Mouse (Mus musculus) small intestine, adult 2 months (tissue): ENCODE measurements around the gene Lrrc15. TPM values are rescaled to one million over a fixed set of nuclear protein-coding genes. Genes with fewer than 3 reads are reported as not detected.

ENCODE experiments used
- H3K27ac ChIP-seq: fragments of 200-500 bp; 2 replicates; pipeline ENCODE4 v1.5.1; 2012; ENCODE audit warnings: low read depth, low read length, control low read depth, inconsistent platforms; ENCODE audit not compliant: insufficient read depth
- H3K27me3 ChIP-seq: fragments of 200-500 bp; 2 replicates; pipeline ENCODE4 v1.6.1; 2012; ENCODE audit warnings: mild to moderate bottlenecking, moderate library complexity, low read length, inconsistent platforms; ENCODE audit not compliant: control insufficient read depth, insufficient read depth
- H3K36me3 ChIP-seq: fragments of 200-500 bp; 2 replicates; pipeline ENCODE4 v1.6.1; 2012; ENCODE audit warnings: mild to moderate bottlenecking, low read length, control low read depth, inconsistent platforms; ENCODE audit not compliant: control insufficient read depth, insufficient read depth
- H3K4me1 ChIP-seq: fragments of 200-500 bp; 2 replicates; pipeline ENCODE4 v1.6.1; 2012; ENCODE audit warnings: low read length, inconsistent platforms, mixed read lengths; ENCODE audit not compliant: control insufficient read depth, insufficient read depth, insufficient read length
- H3K4me3 ChIP-seq: fragments of 200-500 bp; 2 replicates; pipeline ENCODE4 v1.5.1; 2012; ENCODE audit warnings: low read depth, mild to moderate bottlenecking, control low read depth, inconsistent platforms, low read length, moderate library complexity
- CTCF ChIP-seq: fragments of 200-500 bp; IDR thresholded peaks from 2 replicates; pipeline ENCODE4 v1.5.1; 2012; ENCODE audit warnings: low read depth, mild to moderate bottlenecking, control low read depth, inconsistent platforms, low read length, moderate library complexity, mixed read lengths; ENCODE audit not compliant: insufficient replicate concordance, insufficient read length; ENCODE audit errors: extremely low read depth
- POLR2A ChIP-seq: fragments of 200-500 bp; IDR thresholded peaks from 2 replicates; pipeline ENCODE4 v1.6.1; 2012; ENCODE audit warnings: low read depth, mild to moderate bottlenecking, control low read depth, inconsistent platforms, low read length, moderate library complexity
- WGBS: fragments of 180-500 bp; shearing (Covaris S2); methylation state at CpG from one replicate; pipeline ENCODE4 v1.1.7; 2018; 5-methylcytosine and 5-hydroxymethylcytosine counted together
- polyA plus RNA-seq: library from polyadenylated mRNA; depleted of rRNA; stranded (reverse); fragments of >200 nt; gene quantifications from 2 replicates; pipeline ENCODE4 v1.2.3, GENCODE M21; 2012

Lrrc15 gene
- polyA plus RNA-seq, 1 experiment: not detected

GRCm38 (mm10) chr16:30278406-30278805 lies 4.7 kb downstream of the Lrrc15 start:
- Histone ChIP-seq H3K4me3 (no peak overlapping the region), H3K27me3 (peaks cover 7% of the 10 kb centered on the region), H3K36me3 (no peaks in the 10 kb centered on the region), H3K4me1 (peaks cover 5% of the 10 kb centered on the region; the same call in 1 of the 2 replicates), H3K27ac (no peak overlapping the region)
- WGBS: 62% methylated on average over 11 of the region's 11 CpGs
- TF ChIP-seq POLR2A (no peak), CTCF (no peak)

DNA sequence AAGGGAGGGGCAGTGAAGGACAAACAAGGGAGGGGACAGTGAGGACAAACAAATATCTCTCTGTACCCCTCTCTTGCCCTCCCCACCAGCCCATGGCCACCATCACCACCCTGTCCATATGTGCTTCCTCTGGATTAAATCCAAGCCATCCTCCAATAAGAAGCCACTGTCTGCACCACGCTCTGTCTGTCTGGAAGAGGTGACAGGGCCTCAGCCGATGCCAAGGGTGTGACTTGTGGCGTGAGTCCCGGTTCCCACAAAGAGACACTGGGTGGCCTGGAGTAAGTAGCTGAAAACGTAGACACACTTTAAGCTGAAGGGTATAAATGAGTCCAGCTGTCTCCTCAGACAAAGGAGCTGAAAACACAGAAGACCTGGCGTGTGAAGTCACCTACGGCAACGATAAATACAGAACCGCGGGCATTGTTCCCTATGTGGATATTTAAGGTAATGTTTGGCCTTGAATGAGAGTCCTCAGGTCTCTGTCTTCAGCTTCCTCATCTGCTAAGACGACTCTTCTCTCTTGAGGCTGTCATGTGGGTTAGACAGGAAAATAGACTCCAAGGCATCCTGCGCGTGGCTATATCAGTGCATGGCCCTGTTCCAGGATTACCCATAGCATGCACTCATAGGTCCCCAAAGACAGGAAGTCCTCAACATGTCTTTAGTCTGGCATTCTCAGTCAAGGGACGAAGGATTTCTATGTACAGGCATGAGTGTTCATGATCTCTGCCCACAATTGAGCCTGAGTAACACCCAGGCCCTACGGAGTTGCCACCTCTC lies 7.3 kb downstream of the Lrrc15 start:
- H3K27ac ChIP-seq: no peak overlapping the region
- no peaks in the 10 kb centered on the region for H3K36me3 ChIP-seq
- no peaks in the 10 kb centered on the region for H3K4me1 ChIP-seq
- H3K4me3 ChIP-seq: no peak overlapping the region
- no peak for TF ChIP-seq POLR2A
- TF ChIP-seq CTCF: no peak
- WGBS: 74% methylated on average over 15 of the region's 15 CpGs
- H3K27me3 ChIP-seq: no peaks in the 10 kb centered on the region; the same call in 1 of the 2 replicates

DNA sequence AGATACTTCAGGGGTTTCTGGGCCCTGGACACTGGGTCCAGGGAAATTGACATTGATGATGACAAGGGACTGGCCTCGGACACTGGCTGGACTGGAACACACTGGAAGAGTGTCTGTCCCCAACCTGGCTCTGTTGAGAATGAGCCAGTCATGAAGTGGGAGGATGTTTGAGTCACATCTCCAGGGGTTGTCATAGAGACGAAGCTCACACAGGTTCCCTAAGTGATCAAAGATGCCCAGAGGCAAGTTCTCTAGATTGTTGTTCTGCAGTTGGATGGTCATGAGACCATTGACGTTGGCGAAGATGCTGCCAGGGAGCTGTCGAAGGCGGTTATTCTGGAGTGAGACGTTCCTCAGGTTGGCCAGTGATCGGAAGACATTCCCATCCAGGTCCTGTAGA lies 10.0 kb downstream of the Lrrc15 start:
- H3K27ac ChIP-seq: no peak overlapping the region
- TF ChIP-seq CTCF: no peak
- TF ChIP-seq POLR2A: no peak
- H3K4me3 ChIP-seq: no peak overlapping the region
- no peaks in the 10 kb centered on the region for H3K4me1 ChIP-seq
- no peaks in the 10 kb centered on the region for H3K27me3 ChIP-seq
- 91% methylated on average over 8 of the region's 8 CpGs for WGBS
- no peaks in the 10 kb centered on the region for H3K36me3 ChIP-seq

DNA sequence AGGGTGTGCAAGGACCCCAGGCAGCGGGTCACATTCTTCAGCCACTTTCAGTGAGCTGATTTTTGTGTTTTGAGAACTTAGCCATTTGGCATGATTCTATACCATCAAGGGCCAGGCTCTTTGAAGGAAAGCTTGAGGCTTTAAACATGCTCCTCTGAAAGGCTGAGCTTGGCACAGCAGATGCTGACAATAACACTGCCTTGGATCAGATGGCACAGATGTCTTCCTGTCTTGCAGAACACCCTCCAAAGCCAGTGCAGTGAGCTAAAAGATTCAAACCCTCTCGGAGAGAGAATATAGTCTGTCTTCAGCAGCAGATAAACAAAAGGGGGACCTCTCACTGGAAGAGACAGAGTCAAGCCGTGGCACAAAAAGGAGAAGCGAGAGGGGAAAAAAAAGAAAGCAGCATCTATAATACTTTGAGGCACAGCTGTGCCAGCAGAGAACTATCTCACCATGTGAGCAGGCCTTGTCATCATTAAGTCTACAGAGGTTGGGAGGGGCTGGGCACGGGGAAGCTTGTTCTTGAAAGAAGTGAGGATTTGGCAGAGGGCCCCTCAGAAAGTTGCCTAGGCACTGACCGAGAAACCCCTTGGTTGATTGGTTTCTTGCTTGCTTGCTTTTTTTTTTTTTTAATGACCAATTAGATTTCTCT lies 11.0 kb downstream of the Lrrc15 start:
- Histone ChIP-seq H3K4me3 (no peak overlapping the region), H3K27ac (no peak overlapping the region), H3K36me3 (no peaks in the 10 kb centered on the region), H3K4me1 (no peaks in the 10 kb centered on the region), H3K27me3 (no peaks in the 10 kb centered on the region)
- WGBS: 54% methylated on average over 6 of the region's 6 CpGs
- TF ChIP-seq POLR2A (no peak), CTCF (no peak)

DNA sequence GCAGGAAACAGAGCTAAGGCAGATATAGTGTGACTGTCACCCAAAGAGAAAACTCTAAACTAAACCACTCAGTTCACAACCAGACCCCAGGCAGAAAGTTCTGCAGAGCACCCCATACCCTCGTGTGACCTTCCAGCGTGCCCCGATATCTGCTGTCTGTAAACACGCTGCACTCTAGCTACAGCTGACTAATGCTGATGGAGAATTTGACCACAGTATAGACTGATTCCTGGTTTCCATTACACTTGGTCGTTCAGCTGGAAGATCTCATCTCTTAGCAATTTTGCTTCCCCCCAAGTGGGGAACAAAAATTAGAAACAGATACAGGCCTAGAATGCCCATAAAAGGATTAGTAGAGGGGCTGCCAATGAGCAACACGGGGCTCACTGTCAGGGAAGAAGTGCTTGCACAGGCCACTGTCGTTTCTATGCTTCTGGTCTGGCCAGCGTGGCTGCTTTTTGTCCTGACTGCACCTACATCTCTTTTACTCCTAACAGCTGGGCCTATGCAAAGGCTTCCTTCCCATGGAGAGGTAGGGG lies 11.8 kb downstream of the Lrrc15 start:
- no peak for TF ChIP-seq CTCF
- TF ChIP-seq POLR2A: no peak
- no peaks in the 10 kb centered on the region for H3K36me3 ChIP-seq
- H3K27ac ChIP-seq: no peak overlapping the region
- no peak overlapping the region for H3K4me3 ChIP-seq
- no peaks in the 10 kb centered on the region for H3K4me1 ChIP-seq
- WGBS: 65% methylated on average over 8 of the region's 8 CpGs
- H3K27me3 ChIP-seq: no peaks in the 10 kb centered on the region

- Histone ChIP-seq H3K4me3 (no peak within 1 kb of the TSS), H3K4me1 (no peaks in the 10 kb centered on the region), H3K27ac (no peak within 1 kb of the TSS), H3K36me3 (no peaks in the 10 kb centered on the region), H3K27me3 (no peaks in the 10 kb centered on the region)
- 33% methylated on average over 5 of the region's 5 CpGs for WGBS
- no peak for TF ChIP-seq POLR2A
- no peak for TF ChIP-seq CTCF
These were observed 15.7 kb downstream of the Lrrc15 start, which contains the start of gene Cpn2 for GRCm38 (mm10) chr16:30267359-30267758. TSS of gene Cpn2 (minus strand) at chr16:30267499.

DNA sequence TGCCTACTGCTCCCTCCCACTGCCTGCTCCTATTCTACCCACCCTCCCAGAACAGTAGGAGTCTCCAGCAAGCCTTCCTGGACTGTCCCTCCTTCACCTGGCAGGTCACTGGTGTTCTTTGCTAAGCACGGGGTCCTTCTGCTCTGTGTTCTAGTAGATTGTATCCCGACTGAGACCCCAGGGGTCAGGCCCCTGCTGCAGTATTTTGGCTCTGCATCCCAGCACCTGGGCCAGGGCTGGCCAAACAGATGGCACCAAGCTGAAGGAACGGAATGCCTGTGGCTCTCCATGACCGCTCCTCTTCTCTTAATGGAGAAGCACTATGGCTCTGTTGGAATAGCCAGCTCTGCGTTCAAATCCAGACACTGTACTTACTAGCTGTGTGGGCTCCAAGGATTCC lies 16.5 kb downstream of the Lrrc15 start:
- 92% methylated on average over 5 of the region's 5 CpGs for WGBS
- Histone ChIP-seq H3K4me1 (no peaks in the 10 kb centered on the region), H3K36me3 (no peaks in the 10 kb centered on the region), H3K27me3 (no peaks in the 10 kb centered on the region), H3K4me3 (no peak overlapping the region), H3K27ac (no peak overlapping the region)
- TF ChIP-seq CTCF (no peak), POLR2A (no peak)
